8 mouse cellular contexts compared by ENCODE assay signal in genomic region chr8:120113306-120113705, GRCm38 (mm10). TPM values are rescaled to one million over a fixed set of nuclear protein-coding genes. Genes with fewer than 3 reads are reported as not detected.
DNase-seq lines count a peak whose midpoint lies in the region; ATAC-seq lines count a peak whose summit lies in the region.

No protein-coding gene starts in this region.

- peaks cover 16% of the 10 kb centered on the region for H3K4me1 ChIP-seq in brown adipose tissue, adult 24 weeks (ENCODE audit: control insufficient read depth, insufficient read depth, insufficient read length, low read length)
- peaks cover 36% of the 10 kb centered on the region for H3K4me1 ChIP-seq in heart, embryonic 10.5 days

- no peaks in the 10 kb centered on the region for H3K9me3 ChIP-seq in heart, embryonic 10.5 days

- ATAC-seq in megakaryocyte, adult 5-6 weeks (ENCODE audit: poor library complexity, severe bottlenecking) = peak; percentile 2; the same call in 1 of the 2 replicates

- intact Hi-C loops in heart, postnatal 25 days (cut with DNase I) = no loop called here

- H3K36me3 ChIP-seq in heart, embryonic 10.5 days = peaks cover 8% of the 10 kb centered on the region; the same call in 1 of the 2 replicates

- peak overlapping the region; percentile 75 for H3K4me3 ChIP-seq in brown adipose tissue, adult 24 weeks (ENCODE audit: insufficient read depth, low read depth, low read length)
- H3K4me3 ChIP-seq in heart, embryonic 10.5 days = peak overlapping the region; percentile 86

- H3K27ac ChIP-seq in brown adipose tissue, adult 24 weeks (replicated peaks; ENCODE audit: low read depth, low read length) = peak overlapping the region; percentile 88
- H3K27ac ChIP-seq in heart, embryonic 10.5 days = peak overlapping the region; percentile 88

- peaks cover 35% of the 10 kb centered on the region for H3K27me3 ChIP-seq in heart, embryonic 10.5 days (ENCODE audit: insufficient read depth, poor library complexity, severe bottlenecking)

- WGBS in heart, embryonic 10.5 days = 6% methylated on average over 10 of the region's 10 CpGs

- peak; percentile 65 for DNase-seq in heart, adult 8-10 months (ENCODE audit: low spot score)
- DNase-seq in heart, postnatal 25 days (ENCODE audit: low spot score) = no peak
- DNase-seq in heart, embryonic 10.5 days (ENCODE audit: low spot score) = no peak
- peak; percentile 77 to 80 for DNase-seq in kidney, postnatal 36 days
- no peak for DNase-seq in frontal cortex, postnatal 10 days (ENCODE audit: low spot score in 2 of 2)
- no peak for DNase-seq in right cerebral cortex, postnatal 36 days (ENCODE audit: low spot score in 2 of 2)

RNA-seq across cellular contexts. Expression of gene 6430548M08Rik, which starts 0.6 kb away (rescaled TPM):
- 10 to 100 TPM; 17.5 to 27.7 (median 22.0) TPM for total RNA-seq in heart, adult 8-10 months (2022)
- total RNA-seq in heart, postnatal 25 days (2021) = 10 to 100 TPM; 11.5 to 16.7 TPM
- polyA plus RNA-seq in brown adipose tissue, adult 24 weeks (2012; ENCODE audit: insufficient read depth, insufficient read length, missing spikeins) = 4.2 and 4.5 TPM in 2 replicates
- polyA plus RNA-seq in heart, embryonic 10.5 days (2016; fragmentation: Nextera tagmentation; extraction: Ambion mirVana) = 8.2 and 11.9 TPM in 2 replicates
- 61.4 and 76.5 TPM in 2 replicates for total RNA-seq in megakaryocyte, adult 5-6 weeks (2015)
- total RNA-seq in megakaryocyte, adult 5-6 weeks (2017) = 70.0 and 87.2 TPM in 2 replicates

RNA-seq across cellular contexts. Expression of gene Zdhhc7, which starts 12.0 kb away (rescaled TPM):
- 10 to 100 TPM; 33.5 to 40.0 (median 34.3) TPM for total RNA-seq in heart, adult 8-10 months (2022)
- total RNA-seq in heart, postnatal 25 days (2021) = 10 to 100 TPM; 35.4 to 36.4 TPM
- 21.9 TPM in 2 replicates for polyA plus RNA-seq in brown adipose tissue, adult 24 weeks (2012; ENCODE audit: insufficient read depth, insufficient read length, missing spikeins)
- polyA plus RNA-seq in heart, embryonic 10.5 days (2016; fragmentation: Nextera tagmentation; extraction: Ambion mirVana) = 35.5 and 37.3 TPM in 2 replicates
- 21.1 and 23.0 TPM in 2 replicates for total RNA-seq in megakaryocyte, adult 5-6 weeks (2015)
- total RNA-seq in megakaryocyte, adult 5-6 weeks (2017) = 31.8 and 33.3 TPM in 2 replicates

Comparison
In these comparisons a context has a peak if more than half of its experiments do, and no peak if none do; other contexts are left out.
1. DNase-seq: peak in heart, adult 8-10 months (single experiment) and kidney, postnatal 36 days (2 of 2); none in heart, postnatal 25 days (single experiment), heart, embryonic 10.5 days (single experiment), frontal cortex, postnatal 10 days (0 of 2) and right cerebral cortex, postnatal 36 days (0 of 2).